Mouse (Mus musculus): ENCODE measurements around the gene Mbd3l2. TPM values are rescaled to one million over a fixed set of nuclear protein-coding genes. Genes with fewer than 3 reads are reported as not detected.

Mbd3l2 gene
- polyA plus RNA-seq (2017; shearing (Covaris generic)): not detected

DNA sequence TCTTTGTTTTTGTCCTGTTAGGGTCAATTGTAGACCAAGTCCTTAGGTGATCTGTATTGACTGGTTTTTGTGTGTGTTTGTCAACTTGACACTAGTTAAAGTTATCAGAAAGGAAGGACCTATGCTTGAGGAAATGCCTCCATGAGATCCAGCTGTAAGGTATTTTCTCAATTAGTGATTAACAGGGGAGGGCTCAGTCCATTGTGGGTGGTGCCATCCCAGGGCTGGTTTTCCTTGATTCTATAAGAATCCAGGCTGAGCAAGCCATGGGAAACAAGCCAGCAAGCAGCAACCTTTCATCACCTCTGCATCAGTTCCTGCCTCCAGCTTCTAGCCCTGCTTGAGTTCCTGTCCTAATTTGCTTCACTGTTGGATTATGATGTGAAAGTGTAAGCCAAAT lies at the start of gene Mbd3l2:
TSS of gene Mbd3l2 (plus strand) at position 301 of the 400 bp plus-strand sequence.

DNA sequence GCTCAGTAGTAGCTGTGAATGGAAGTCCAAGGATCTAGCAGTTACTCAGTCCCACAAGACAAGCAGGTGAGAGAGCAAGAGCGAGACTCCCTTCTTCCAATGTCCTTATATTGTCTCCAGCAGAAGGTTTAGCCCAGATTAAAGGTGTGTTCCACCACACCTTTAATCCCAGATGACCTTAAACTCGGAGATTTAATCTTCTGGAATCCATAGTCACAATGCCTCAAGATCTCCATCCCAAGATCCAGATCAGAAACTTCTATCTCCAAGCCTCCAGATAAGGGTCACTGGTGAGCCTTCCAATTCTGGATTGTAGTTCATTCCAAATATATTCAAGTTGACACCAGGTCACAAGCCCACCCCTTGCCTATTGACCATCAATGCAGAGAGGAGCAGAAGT lies 27.6 kb upstream of the Mbd3l2 start, which contains the start of gene Naalad2:
TSS of gene Naalad2 (minus strand) at position 101 of the 400 bp plus-strand sequence.

DNA sequence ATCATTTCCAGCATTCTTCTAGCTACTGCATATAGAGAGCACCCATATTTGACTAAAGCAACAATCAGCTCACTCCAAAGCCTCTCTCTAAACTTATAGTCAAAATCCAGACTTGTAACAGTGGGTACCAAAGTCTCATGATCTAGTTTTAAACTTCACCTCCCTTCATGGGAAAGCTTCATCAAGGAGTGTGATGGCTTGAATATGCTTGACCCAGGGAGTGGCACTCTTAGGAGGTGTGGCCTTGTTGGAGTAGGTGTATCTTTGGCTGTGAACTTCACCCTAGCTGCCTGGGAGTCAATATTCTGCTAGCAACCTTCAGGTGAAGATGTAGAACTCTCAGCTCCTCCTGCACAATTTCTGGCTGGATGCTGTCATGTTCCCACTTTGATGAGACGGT lies 26.3 kb upstream of the Mbd3l2 start, which contains the start of gene Ubtfl1:
TSS of gene Ubtfl1 (plus strand) at position 301 of the 400 bp plus-strand sequence.

DNA sequence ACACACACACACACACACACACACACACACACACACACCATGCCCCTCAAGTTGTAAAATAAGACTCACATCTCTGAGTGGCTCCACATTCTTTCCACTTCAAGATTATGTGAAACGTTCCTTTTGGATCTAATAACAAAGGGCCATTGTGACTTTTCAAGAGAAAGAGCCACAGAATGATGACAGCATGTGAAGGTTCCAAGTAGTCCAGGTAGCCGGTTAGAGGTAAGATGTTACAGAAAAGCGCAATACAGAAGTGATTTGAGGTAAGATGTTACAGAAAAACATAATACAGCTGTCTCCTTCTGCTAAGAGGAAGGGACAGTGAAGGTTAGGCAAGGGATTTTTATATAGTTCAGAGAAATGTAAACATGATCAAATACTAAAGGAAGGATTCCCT lies 47.7 kb downstream of the Mbd3l2 start, which contains the start of the genes Zfp558 and Mbd3l1:
TSS of gene Zfp558 (minus strand) at position 101 of the 400 bp plus-strand sequence.
TSS of gene Mbd3l1 (plus strand) at position 192 of the 400 bp plus-strand sequence.

Other genes with a start within 250 kb of the Mbd3l2 start
- gene Chordc1, start 138.5 kb upstream of the Mbd3l2 start, polyA plus RNA-seq (2017; shearing (Covaris generic)): 126 TPM
- gene Naalad2, start 27.7 kb upstream of the Mbd3l2 start, polyA plus RNA-seq (2017; shearing (Covaris generic)): not detected
- 0.15 TPM for gene Ubtfl1, start 26.2 kb upstream of the Mbd3l2 start, polyA plus RNA-seq (2017; shearing (Covaris generic))
- 0.63 TPM for gene Zfp558, start 47.6 kb downstream of the Mbd3l2 start, polyA plus RNA-seq (2017; shearing (Covaris generic))
- gene Mbd3l1, start 47.7 kb downstream of the Mbd3l2 start, polyA plus RNA-seq (2017; shearing (Covaris generic)): not detected
- 0.05 TPM for gene Muc16, start 243.9 kb downstream of the Mbd3l2 start, polyA plus RNA-seq (2017; shearing (Covaris generic))

Data from effector memory CD4-positive, alpha-beta T cell, adult 7 months (primary cell).